Mouse (Mus musculus) CH12.LX (cell line): Measurements from ENCODE around the gene Snx14. TPM values are rescaled to one million over a fixed set of nuclear protein-coding genes. Genes with fewer than 3 reads are reported as not detected.

Experiments
- DNase-seq: peaks from one replicate; pipeline ENCODE4 v3.0.0-alpha.2; 2013; ENCODE audit errors: extremely low read depth
- H3K27ac ChIP-seq: 2 replicates; pipeline ENCODE4 v1.5.1; 2012; ENCODE audit warnings: low read depth, mild to moderate bottlenecking, control low read depth, moderate library complexity; ENCODE audit not compliant: insufficient read depth
- H3K27me3 ChIP-seq: replicated peaks from 2 replicates; pipeline ENCODE3; 2012; ENCODE audit warnings: inconsistent platforms
- H3K36me3 ChIP-seq, 2 experiments: replicated peaks in 1 of 2; 2 replicates each; pipeline versions ENCODE3 to v1.6.1; 2012; ENCODE audit warnings: inconsistent platforms in 1 of 2, low read length in 1 of 2, mild to moderate bottlenecking in 1 of 2, mixed read lengths in 1 of 2, moderate library complexity in 1 of 2; ENCODE audit not compliant: control insufficient read depth in 1 of 2, insufficient read depth in 1 of 2
- H3K4me1 ChIP-seq, 2 experiments: 2 replicates each; pipeline ENCODE4 v1.6.1; 2012; ENCODE audit warnings: inconsistent platforms in 1 of 2, moderate library complexity in 1 of 2; ENCODE audit not compliant: insufficient read depth in 2 of 2, control insufficient read depth in 1 of 2
- H3K4me2 ChIP-seq: 2 replicates; pipeline ENCODE4 v1.6.1; 2012; ENCODE audit warnings: low read depth, mild to moderate bottlenecking, control low read depth; ENCODE audit not compliant: poor library complexity, insufficient read depth, severe bottlenecking
- H3K4me3 ChIP-seq, 3 experiments: fragments of 150-350 bp in 1 of 3; sonication (generic) in 1 of 3; replicated peaks in 1 of 3; 2 replicates each; pipeline versions ENCODE3 to v1.5.1; 2011 to 2012; ENCODE audit warnings: low read depth in 2 of 3, low read length in 2 of 3, mild to moderate bottlenecking in 2 of 3, moderate library complexity in 2 of 3, control low read depth in 1 of 3, improper control_type of control experiment in 1 of 3, inconsistent platforms in 1 of 3, mixed read lengths in 1 of 3; ENCODE audit not compliant: poor library complexity in 1 of 3
- H3K79me2 ChIP-seq: replicated peaks from 2 replicates; pipeline ENCODE4 v1.6.1; 2012; ENCODE audit warnings: mild to moderate bottlenecking, moderate library complexity; ENCODE audit not compliant: control insufficient read depth, poor library complexity, insufficient read depth, severe bottlenecking; ENCODE audit errors: extremely low read depth
- H3K9ac ChIP-seq: 2 replicates; pipeline ENCODE4 v1.6.1; 2012; ENCODE audit warnings: low read depth, mild to moderate bottlenecking, control low read depth, moderate library complexity; ENCODE audit not compliant: insufficient read depth
- H3K9me3 ChIP-seq: replicated peaks from 2 replicates; pipeline ENCODE3; 2012; ENCODE audit warnings: low read length, inconsistent platforms, mixed read lengths
- CHD2 ChIP-seq: IDR thresholded peaks from 2 replicates; pipeline ENCODE4 v1.6.1; 2011; ENCODE audit warnings: low read length, improper control_type of control experiment
- CTCF ChIP-seq, 2 experiments: IDR thresholded peaks in 1 of 2; conservative IDR thresholded peaks in 1 of 2; 2 replicates each; pipeline ENCODE4 v1.5.1; 2011 to 2012; ENCODE audit warnings: low read depth in 2 of 2, low read length in 2 of 2, improper control_type of control experiment in 1 of 2, inconsistent platforms in 1 of 2, mild to moderate bottlenecking in 1 of 2, moderate library complexity in 1 of 2
- E2F4 ChIP-seq: IDR thresholded peaks from 2 replicates; pipeline ENCODE4 v1.6.1; 2011; ENCODE audit warnings: low read depth, low read length, improper control_type of control experiment; ENCODE audit not compliant: insufficient replicate concordance
- ELF1 ChIP-seq: IDR thresholded peaks from 2 replicates; pipeline ENCODE4 v1.6.1; 2014; ENCODE audit warnings: low read depth, mild to moderate bottlenecking, inconsistent platforms, low read length, improper control_type of control experiment
- EP300 ChIP-seq: IDR thresholded peaks from 2 replicates; pipeline ENCODE4 v1.6.1; 2011; ENCODE audit warnings: low read length, improper control_type of control experiment
- GABPA ChIP-seq: IDR thresholded peaks from 2 replicates; pipeline ENCODE4 v1.6.1; 2012; ENCODE audit warnings: low read depth, low read length, improper control_type of control experiment, inconsistent platforms; ENCODE audit not compliant: insufficient replicate concordance
- HCFC1 ChIP-seq: IDR thresholded peaks from 2 replicates; pipeline ENCODE4 v1.6.1; 2012; ENCODE audit warnings: low read depth, mild to moderate bottlenecking, inconsistent platforms, low read length, improper control_type of control experiment
- IRF4 ChIP-seq: IDR thresholded peaks from 2 replicates; pipeline ENCODE4 v1.6.1; 2014; ENCODE audit warnings: low read depth, mild to moderate bottlenecking, inconsistent platforms, low read length, improper control_type of control experiment
- MAX ChIP-seq: IDR thresholded peaks from 2 replicates; pipeline ENCODE4 v1.6.1; 2011; ENCODE audit warnings: low read length, improper control_type of control experiment
- MEF2A ChIP-seq: IDR thresholded peaks from 2 replicates; pipeline ENCODE4 v1.6.1; 2014; ENCODE audit warnings: low read depth, mild to moderate bottlenecking, inconsistent platforms, low read length, improper control_type of control experiment, borderline replicate concordance
- PAX5 ChIP-seq: IDR thresholded peaks from 2 replicates; pipeline ENCODE4 v1.6.1; 2012; ENCODE audit warnings: low read length, inconsistent platforms, mixed read lengths
- RAD21 ChIP-seq: IDR thresholded peaks from 2 replicates; pipeline ENCODE4 v1.6.1; 2011; ENCODE audit warnings: low read depth, mild to moderate bottlenecking, low read length, improper control_type of control experiment, moderate library complexity
- SMC3 ChIP-seq: IDR thresholded peaks from 2 replicates; pipeline ENCODE4 v1.6.1; 2011; ENCODE audit warnings: low read depth, low read length, improper control_type of control experiment
- TCF12 ChIP-seq: IDR thresholded peaks from 2 replicates; pipeline ENCODE4 v1.6.1; 2014; ENCODE audit warnings: low read depth, mild to moderate bottlenecking, inconsistent platforms, low read length, improper control_type of control experiment
- ZC3H11A ChIP-seq: IDR thresholded peaks from 2 replicates; pipeline ENCODE4 v1.6.1; 2012; ENCODE audit warnings: low read depth, mild to moderate bottlenecking, inconsistent platforms, low read length, improper control_type of control experiment
- ZNF384 ChIP-seq: IDR thresholded peaks from 2 replicates; pipeline ENCODE4 v1.6.1; 2012; ENCODE audit warnings: low read depth, low read length, improper control_type of control experiment, inconsistent platforms
- dilution Hi-C: fragments of 300-500 bp; cut with MboI; formaldehyde crosslinking; loops from 2 replicates; pipeline ENCODE4 v1.14.3; 2020; ENCODE audit warnings: low sequenced_read_pairs; ENCODE audit not compliant: extremely low pct_unique_long_range_greater_than_20kb, extremely low pct_ligation_motif_present
- in situ Hi-C: fragments of 300-500 bp; cut with MboI; formaldehyde crosslinking; loops from 3 replicates; pipeline ENCODE4 v1.14.3; 2019; ENCODE audit warnings: low sequenced_read_pairs, low pct_ligation_motif_present, low pct_unique_long_range_greater_than_20kb, mixed read lengths
- polyA plus RNA-seq: library from polyadenylated mRNA; unstranded; fragments of >175 nt; gene quantifications from 2 replicates; pipeline ENCODE4 v1.2.1, GENCODE M21; 2012; ENCODE audit warnings: low read depth; ENCODE audit not compliant: insufficient read length
- total RNA-seq, 2 experiments: library from RNA; depleted of rRNA; stranded (reverse); fragments of 300-350 nt in 1 of 2; fragments of >200 nt in 1 of 2; gene quantifications; 2 replicates each; pipeline ENCODE4 v1.2.3; 2012 to 2014

The Snx14 gene
- total and polyA plus RNA-seq, 3 experiments = 8.7 to 17.4 (median 10.6) TPM

DNA sequence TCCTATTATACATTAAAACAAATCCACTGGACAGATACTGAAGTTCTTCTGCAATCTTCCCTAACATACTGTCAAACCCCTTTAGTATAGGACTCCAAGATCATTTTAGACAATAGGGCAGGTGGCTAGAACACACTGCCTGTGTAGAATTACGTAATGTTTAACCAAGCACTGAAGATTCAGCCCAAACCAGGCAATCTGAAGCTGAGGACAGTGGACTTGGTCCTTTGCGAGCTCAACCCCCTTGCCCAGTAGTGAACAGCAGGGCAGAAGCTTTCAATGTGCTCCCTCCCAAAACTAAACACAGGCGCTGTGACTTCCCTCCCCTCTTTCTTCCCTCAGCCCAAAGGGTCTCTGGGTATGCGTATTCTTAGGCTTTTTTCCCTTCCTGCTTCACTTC lies 71.9 kb downstream of the Snx14 start (continued):
- no peak for TF ChIP-seq MEF2A

- Histone ChIP-seq H3K36me3 (peaks cover 1 to 4% of the 10 kb centered on the region in 2 experiments), H3K79me2 (no peaks in the 10 kb centered on the region), H3K4me1 (peaks cover 0 to 5% of the 10 kb centered on the region in 2 experiments; a peak in 2 of 4 replicates), H3K9me3 (no peaks in the 10 kb centered on the region), H3K4me2 (no peak overlapping the region), H3K27me3 (no peaks in the 10 kb centered on the region), H3K9ac (no peak overlapping the region), H3K27ac (no peak overlapping the region), H3K4me3 (no peak overlapping the region)
- TF ChIP-seq ZC3H11A = peak; percentile 29; the same call in 1 of the 2 replicates
- peak; percentile 77 for TF ChIP-seq SMC3
- peak in 1 of 2 experiments; percentile 65; a peak in 2 of 4 replicates for TF ChIP-seq CTCF (conservative IDR thresholded peaks at IDR 0.05 in 1 of 2, IDR thresholded peaks at IDR 0.05 in 1 of 2; ENCODE audit: low read depth in 2 of 2, low read length in 2 of 2)
- TF ChIP-seq E2F4 = no peak
- TF ChIP-seq RAD21 = peak; percentile 65
- in situ Hi-C loops (loop anchor here (10.0 kb wide), 1 partner anchor 122 kb away; no protein-coding TSS in a partner anchor), dilution Hi-C loops (no loop called here)
- peak; percentile 9 for DNase-seq
These were observed 72.5 kb downstream of the Snx14 start for GRCm38 (mm10) chr9:88366308-88366707.

DNA sequence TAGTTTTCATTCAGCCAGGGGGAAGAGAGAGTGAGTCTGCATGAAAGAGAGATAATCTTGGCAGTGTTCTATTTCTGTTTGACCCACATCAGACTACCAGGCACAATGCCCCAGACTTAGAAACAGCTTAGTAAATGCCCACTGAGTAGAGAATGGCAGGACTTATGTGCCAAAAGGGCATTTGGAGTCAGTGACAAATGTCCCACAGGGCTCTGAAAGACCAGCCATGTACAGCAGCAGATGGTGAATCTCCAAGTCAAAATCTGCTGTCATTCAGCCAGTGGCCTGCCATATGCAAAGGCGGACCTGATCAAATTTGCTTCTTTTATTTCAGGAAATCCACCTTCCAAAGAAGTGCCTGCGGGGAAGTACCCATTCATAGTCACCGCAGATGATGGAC lies 75.7 kb downstream of the Snx14 start:
- H3K27ac ChIP-seq = no peak overlapping the region
- H3K27me3 ChIP-seq = no peaks in the 10 kb centered on the region
- peaks cover 0 to 5% of the 10 kb centered on the region in 2 experiments; a peak in 2 of 4 replicates for H3K4me1 ChIP-seq
- dilution Hi-C loops = no loop called here
- DNase-seq = no peak
- in situ Hi-C loops = loop anchor here (10.0 kb wide), 1 partner anchor 118 kb away; no protein-coding TSS in a partner anchor
- no peak overlapping the region for H3K4me2 ChIP-seq
- TF ChIP-seq CHD2 (no peak), EP300 (no peak), PAX5 (no peak), ZNF384 (no peak), ELF1 (no peak), GABPA (no peak), MAX (no peak), SMC3 (no peak), IRF4 (no peak), HCFC1 (no peak), TCF12 (no peak), E2F4 (no peak)
- no peaks in the 10 kb centered on the region for H3K36me3 ChIP-seq
- H3K9ac ChIP-seq = no peak overlapping the region
- H3K9me3 ChIP-seq = no peaks in the 10 kb centered on the region
- no peaks in the 10 kb centered on the region for H3K79me2 ChIP-seq
- no peak overlapping the region for H3K4me3 ChIP-seq
